Mouse (Mus musculus): Measurements from ENCODE around the gene Ddx39. TPM values are rescaled to one million over a fixed set of nuclear protein-coding genes. Genes with fewer than 3 reads are reported as not detected.

Ddx39 gene
- polyA plus RNA-seq, 1 experiment from 2014 or later: 150 TPM

Small RNA genes within 50 kb of the gene (microRNA-seq; reads per million reads assigned to microRNA genes)
- gene Mir1668: 0.59 reads per million

Other genes with a start within 250 kb of the Ddx39 start
- gene Olfr370, start 179.4 kb upstream of the Ddx39 start, polyA plus RNA-seq (2015; fragmentation: Nextera tagmentation; extraction: Ambion mirVana): not detected in 2 replicates
- 338 and 350 TPM in 2 replicates for gene Ndufb7, start 148.5 kb upstream of the Ddx39 start, polyA plus RNA-seq (2015; fragmentation: Nextera tagmentation; extraction: Ambion mirVana)
- 491 and 509 TPM in 2 replicates for gene Tecr, start 107.2 kb upstream of the Ddx39 start, polyA plus RNA-seq (2015; fragmentation: Nextera tagmentation; extraction: Ambion mirVana)
- 65.0 and 65.2 TPM in 2 replicates for gene Dnajb1, start 107.0 kb upstream of the Ddx39 start, polyA plus RNA-seq (2015; fragmentation: Nextera tagmentation; extraction: Ambion mirVana)
- 178 and 190 TPM in 2 replicates for gene Gipc1, start 62.5 kb upstream of the Ddx39 start, polyA plus RNA-seq (2015; fragmentation: Nextera tagmentation; extraction: Ambion mirVana)
- 1.4 TPM in 2 replicates for gene Ptger1, start 48.5 kb upstream of the Ddx39 start, polyA plus RNA-seq (2015; fragmentation: Nextera tagmentation; extraction: Ambion mirVana)
- 27.2 and 31.8 TPM in 2 replicates for gene Pkn1, start 16.0 kb upstream of the Ddx39 start, polyA plus RNA-seq (2015; fragmentation: Nextera tagmentation; extraction: Ambion mirVana)
- gene Adgre5, start 26.1 kb downstream of the Ddx39 start, polyA plus RNA-seq (2015; fragmentation: Nextera tagmentation; extraction: Ambion mirVana): 77.6 and 78.2 TPM in 2 replicates
- 14.8 and 16.1 TPM in 2 replicates for gene Adgrl1, start 184.9 kb downstream of the Ddx39 start, polyA plus RNA-seq (2015; fragmentation: Nextera tagmentation; extraction: Ambion mirVana)
- 0.69 and 1.1 TPM in 2 replicates for gene Gm10644, start 240.0 kb downstream of the Ddx39 start, polyA plus RNA-seq (2015; fragmentation: Nextera tagmentation; extraction: Ambion mirVana)
- gene Asf1b, start 240.3 kb downstream of the Ddx39 start, polyA plus RNA-seq (2015; fragmentation: Nextera tagmentation; extraction: Ambion mirVana): 76.7 and 82.8 TPM in 2 replicates